Mouse (Mus musculus) urinary bladder, postnatal 36 days (tissue): ENCODE data around the gene Mthfsd.

Source experiments
- DNase-seq, 2 experiments: peaks; one replicate each; pipeline ENCODE4 v3.0.0; 2022; ENCODE audit warnings: low spot score in 2 of 2, mixed read lengths in 1 of 2

Gene Mthfsd

GRCm38 (mm10) chr8:121088871-121089630 is 19.1 kb downstream of the Mthfsd start:
- no peak for DNase-seq

GRCm38 (mm10) chr8:121088281-121088680 is 19.9 kb downstream of the Mthfsd start:
- DNase-seq, result no peak

- no peak for DNase-seq
Observed at GRCm38 (mm10) chr8:121086004-121086900, 21.9 kb downstream of the Mthfsd start.

GRCm38 (mm10) chr8:121085561-121085960 is 22.6 kb downstream of the Mthfsd start:
- no peak for DNase-seq

- no peak for DNase-seq
Observed at GRCm38 (mm10) chr8:121085011-121085410, 23.2 kb downstream of the Mthfsd start.

GRCm38 (mm10) chr8:121084210-121084951 is 23.8 kb downstream of the Mthfsd start, which contains the start of gene Foxf1:
Gene Foxf1 (plus strand): TSS chr8:121084386.
- DNase-seq, result peak in 1 of 2 experiments; percentile 42

- no peak for DNase-seq
Observed at GRCm38 (mm10) chr8:121083936-121084209, 24.3 kb downstream of the Mthfsd start.

- peak; percentile 73 to 77 for DNase-seq
Observed at GRCm38 (mm10) chr8:121083093-121083935, 24.9 kb downstream of the Mthfsd start.

GRCm38 (mm10) chr8:121082218-121083092 is 25.7 kb downstream of the Mthfsd start:
- no peak for DNase-seq

GRCm38 (mm10) chr8:121081398-121081797 is 26.8 kb downstream of the Mthfsd start:
- DNase-seq, result no peak

GRCm38 (mm10) chr8:121080361-121081090 is 27.7 kb downstream of the Mthfsd start:
- DNase-seq, result no peak

- DNase-seq, result no peak
Observed at GRCm38 (mm10) chr8:121079944-121080343, 28.2 kb downstream of the Mthfsd start.

GRCm38 (mm10) chr8:121079201-121079600 is 29.0 kb downstream of the Mthfsd start:
- DNase-seq, result no peak

GRCm38 (mm10) chr8:121078721-121079120 is 29.5 kb downstream of the Mthfsd start:
- DNase-seq, result no peak

- no peak for DNase-seq
Observed at GRCm38 (mm10) chr8:121076555-121076954, 31.6 kb downstream of the Mthfsd start.

- no peak for DNase-seq
Observed at GRCm38 (mm10) chr8:121075936-121076335, 32.3 kb downstream of the Mthfsd start.

- DNase-seq, result no peak
Observed at GRCm38 (mm10) chr8:121074848-121075145, 33.4 kb downstream of the Mthfsd start.

GRCm38 (mm10) chr8:121074108-121074847 is 33.9 kb downstream of the Mthfsd start:
- DNase-seq, result no peak
